Mouse (Mus musculus) kidney, postnatal 10 days (tissue): Measurements from ENCODE around the gene Snph.
A peak's percentile ranks its signal among the peaks of the same experiment; 100 is the strongest.

Source experiments
- DNase-seq: peaks from one replicate; pipeline ENCODE4 v3.0.0; 2021; ENCODE audit warnings: mixed read lengths

The Snph gene

DNA sequence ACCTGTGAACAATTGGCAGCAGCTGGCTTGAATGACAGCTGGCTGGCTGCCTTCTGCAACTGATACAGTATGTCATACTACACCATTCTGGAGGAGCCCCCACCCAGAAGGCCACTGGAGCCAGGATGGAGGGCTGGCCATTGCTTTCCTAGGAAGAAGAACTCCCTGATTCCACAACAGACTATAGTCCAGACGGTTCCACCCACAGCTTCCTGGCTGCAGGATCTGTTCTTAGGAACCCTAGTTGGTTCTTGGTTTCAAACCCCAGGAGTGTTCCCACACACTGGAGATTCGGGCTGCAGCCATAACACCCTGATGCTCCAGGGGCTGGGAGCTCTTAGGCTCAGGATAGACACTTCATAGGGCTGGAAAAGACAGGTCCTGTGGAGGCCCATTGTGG, 34.3 kb downstream of the Snph start:
- DNase-seq: no peak

DNA sequence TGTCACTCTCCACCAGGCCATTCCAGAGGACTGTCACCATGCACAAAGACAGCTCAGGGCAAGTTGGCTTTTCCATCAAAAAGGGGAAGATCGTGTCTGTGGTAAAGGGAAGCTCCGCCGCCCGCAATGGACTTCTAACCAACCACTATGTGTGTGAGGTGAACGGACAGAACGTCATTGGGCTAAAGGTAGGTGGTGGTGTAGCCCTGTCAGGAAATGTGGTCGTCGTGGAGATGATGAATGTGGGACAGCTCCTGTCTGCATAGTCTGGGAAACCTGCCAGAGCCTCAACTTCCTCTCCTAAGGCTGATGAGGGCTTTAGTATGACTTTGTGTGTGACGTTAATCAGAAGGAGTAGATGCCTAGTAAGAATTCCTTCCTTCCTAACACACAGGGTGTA, 45.1 kb downstream of the Snph start:
- DNase-seq: peak; percentile 61

DNA sequence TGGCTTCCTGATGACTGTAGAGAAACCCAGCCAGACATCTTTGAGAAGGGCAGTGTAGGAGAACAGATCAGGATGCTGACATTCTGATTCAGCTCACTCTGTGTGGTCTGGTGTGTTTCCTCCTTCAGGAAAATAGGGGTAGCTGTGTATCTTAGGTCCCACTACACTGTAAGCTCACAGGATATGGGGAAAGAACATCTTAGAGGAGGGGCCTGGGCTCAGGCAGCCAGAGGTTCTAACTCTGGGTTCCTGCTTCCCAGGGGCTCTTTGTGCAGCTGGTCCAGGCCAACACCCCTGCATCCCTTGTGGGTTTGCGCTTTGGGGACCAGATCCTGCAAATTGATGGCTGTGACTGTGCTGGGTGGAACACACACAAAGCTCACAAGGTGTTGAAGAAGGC, 45.6 kb downstream of the Snph start:
- DNase-seq: no peak

DNA sequence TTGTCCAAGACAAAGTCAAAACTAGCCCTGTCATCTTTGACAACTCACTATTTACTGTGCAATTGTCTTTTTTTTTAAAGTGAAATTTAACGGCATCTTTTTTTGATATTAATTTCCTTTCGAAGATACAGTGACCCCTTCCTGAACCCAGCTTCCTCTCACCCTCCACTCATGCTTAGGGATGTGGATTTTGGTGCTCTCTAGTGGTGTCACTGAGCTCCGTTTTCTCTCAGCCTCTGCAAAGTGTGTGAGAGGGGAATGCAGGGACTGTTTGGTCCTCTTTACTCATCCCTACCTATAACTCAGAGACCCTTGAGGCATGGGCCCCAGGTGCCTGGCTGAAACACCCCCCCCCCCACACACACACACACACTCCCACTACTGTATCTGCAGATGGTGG, 46.5 kb downstream of the Snph start:
- DNase-seq: peak; percentile 21

DNA sequence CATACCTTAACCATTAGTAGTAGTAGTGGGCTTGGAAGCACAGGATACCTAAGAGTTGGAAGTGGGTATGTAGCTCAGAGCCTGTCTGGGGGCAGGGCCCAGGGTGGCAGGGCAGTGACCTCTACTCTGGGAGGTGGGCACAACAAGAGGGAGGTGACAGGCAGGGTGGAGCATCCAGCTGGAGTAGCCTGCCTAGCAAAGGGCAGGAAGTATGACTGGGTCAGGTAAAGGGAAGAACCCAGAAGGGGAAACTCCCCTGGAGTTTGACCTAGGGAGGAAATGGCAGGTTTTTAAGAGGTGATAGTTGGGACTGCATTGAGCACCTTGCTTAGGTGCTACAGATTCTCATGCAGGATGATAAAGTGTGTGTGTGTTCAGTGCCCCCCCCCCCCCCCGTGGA, 51.4 kb downstream of the Snph start:
- no peak for DNase-seq

DNA sequence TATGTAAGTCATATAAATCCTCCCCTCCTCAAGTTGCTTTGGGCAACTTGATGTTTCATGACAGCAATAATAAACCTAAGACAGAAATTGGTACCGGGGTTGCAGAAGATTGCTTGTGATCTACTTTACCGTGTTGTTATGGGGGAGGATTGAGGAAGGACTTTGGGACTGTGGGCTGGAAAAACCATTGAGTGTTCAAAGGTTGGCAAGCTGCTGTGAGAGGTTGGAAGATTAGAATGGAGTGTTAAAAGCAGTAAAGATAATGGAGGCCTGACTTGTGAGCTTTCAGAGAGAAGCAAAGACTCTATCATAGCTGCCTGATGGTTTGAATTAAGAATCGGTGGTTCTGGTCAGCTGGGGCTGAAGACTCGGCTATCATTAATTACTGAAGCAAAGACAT, 53.2 kb downstream of the Snph start:
- no peak for DNase-seq

DNA sequence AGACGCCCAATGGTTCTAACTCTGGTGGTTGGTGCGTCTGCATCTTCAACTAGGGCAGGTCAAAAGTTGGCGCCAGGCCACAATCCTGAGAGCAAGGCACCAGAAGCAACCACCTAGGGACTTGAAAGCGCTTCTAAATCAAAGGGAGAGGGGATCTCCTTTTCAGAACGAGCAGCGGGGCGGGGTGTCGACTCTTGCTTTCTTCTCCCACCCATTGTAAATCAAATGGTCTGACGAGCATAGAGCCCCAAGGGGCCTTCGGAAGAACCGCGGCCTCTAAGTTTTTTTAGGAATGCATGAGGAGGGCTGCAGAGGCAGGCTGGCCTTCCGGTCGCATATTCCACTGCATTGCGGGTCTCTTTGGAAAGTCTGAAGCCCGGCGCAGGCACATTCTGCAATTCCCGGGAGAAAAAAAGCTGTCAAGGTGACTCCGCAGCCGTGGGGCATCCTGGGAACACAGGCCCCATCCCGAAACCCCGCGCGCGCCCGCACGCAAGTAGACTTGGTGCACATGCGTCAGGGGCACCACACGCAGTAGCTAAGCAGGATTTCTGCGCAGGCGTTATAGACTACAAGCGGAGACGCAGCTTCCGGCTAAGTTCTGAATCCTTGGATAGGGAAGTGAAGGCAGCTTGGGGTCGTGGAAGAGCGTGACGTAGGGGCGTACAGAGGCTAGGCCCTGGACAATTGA, 56.5 kb downstream of the Snph start:
- peak; percentile 90 for DNase-seq

DNA sequence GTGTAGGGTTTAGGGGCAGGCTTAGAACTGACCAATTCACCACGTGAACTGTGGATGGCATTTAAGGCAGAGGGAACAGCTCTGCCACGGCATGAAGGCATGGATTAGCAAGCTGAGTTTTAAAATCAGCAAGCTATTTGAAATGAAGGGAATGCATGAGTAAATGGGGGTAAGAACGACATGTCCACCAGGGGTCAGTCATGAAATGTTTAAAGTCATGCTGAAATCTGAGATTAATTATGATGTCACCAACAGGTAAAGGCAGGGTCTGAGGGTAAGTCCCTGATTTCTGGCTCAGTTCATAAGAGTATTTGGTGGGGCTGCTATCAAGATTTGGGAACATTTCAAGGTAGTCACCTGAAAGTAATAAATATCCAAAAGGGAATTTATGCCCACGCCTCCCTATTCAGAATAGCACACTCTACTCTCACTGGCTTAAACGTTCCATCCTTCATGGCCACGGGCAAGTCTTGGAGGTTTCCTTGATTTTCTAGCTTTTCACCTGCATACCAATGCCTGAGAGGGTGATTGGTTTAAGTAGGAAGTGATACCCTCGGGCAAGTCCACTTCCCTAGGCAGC, 57.2 kb downstream of the Snph start:
- peak; percentile 58 for DNase-seq

DNA sequence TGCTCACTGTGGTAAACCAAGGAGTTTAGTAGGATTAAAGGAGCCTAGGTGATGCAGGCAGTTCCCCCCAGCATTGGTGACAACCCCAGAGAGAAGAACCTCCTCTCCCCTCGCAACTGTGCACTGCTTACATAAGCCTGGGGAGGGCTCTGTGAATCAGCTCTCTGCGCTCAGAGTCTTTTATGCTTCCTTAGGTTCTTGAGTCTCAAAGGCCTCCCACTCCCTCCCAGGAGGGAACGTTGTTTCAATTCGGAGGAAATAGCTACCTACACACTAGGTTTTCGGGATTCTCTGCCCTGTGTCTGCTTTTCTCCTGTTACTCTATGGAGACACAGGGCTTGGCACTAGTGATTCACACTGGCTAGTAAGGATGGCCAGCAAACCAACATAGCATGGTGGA, 57.8 kb downstream of the Snph start:
- DNase-seq: no peak

DNA sequence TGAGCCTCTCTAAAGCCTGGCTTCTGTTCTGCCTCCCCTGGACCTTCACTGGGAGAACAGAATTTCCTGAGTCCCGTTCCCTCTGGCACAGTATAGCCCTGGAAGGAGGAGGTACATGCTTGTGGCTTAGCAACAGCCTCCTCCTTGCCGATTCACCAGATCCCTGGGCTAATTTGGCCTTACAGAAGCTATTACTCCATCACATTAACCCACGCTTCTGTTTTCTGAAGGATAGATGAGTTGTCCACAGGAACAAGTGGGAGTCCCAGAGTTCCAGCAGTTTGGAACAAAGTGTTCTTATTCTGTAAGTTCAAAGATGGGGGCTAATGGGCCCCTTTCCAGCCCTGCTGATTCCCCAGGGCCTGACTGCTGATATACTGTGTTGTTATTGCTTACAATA, 58.7 kb downstream of the Snph start:
- no peak for DNase-seq

DNA sequence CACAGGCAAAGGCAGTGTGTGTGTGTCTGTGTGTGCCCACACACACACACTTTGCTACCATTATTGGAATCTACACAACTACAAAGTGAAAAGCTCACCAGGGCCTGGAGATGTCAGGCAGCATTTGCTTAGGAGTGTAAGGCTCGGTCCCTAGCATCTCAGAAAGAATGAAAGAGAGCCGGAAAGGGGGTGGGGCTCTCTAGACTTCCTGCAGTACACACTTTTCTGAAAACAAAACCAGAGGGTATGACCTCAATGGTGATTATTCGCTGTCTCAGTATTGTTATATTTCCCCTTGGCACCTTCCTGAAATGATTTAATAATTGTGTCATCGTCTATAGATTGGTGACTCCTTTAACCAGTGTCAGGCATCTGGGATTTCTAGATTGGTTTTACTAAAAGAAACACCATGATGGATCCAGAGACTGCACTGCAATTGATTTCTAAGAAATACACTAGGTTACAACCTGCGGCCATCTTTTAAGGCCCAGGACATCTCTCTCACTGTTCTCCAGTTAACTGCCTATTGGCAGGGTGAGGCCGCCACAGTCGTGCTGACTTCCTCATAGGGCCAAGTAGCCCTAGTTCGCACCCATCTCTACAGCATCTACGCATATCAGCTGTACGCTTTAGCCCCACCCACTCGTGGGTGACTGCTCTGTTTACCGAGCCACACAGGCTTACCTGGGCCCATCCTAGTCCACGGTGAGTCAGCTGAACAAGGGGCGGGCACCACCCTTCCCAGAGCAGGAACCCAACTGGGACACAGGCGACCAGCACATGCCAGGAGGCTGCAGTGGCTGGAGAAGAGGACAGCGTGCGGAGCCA, 60.3 kb downstream of the Snph start, which contains the start of gene Sdcbp2:
Gene Sdcbp2 (plus strand): TSS at position 750 of the 828 bp plus-strand sequence.
- DNase-seq: peak; percentile 24

DNA sequence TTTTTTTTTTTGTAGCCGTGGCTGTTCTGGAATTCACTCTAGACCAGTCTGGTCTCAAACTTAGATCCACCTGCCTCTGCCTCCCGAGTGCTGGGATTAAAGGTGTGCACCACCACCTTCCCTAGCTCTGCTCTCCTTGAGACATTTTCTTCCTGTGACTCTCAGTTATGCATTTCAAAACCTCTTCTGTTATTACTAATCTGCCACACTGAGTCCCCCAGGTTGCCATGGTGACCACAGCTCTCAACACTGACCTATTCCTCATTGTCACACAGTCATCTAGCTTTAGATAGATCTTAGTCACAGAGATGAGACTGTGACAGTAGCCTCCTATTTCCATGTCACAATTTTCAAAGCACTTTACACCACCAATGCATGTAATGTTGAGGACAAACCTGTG, 62.9 kb downstream of the Snph start:
- no peak for DNase-seq

DNA sequence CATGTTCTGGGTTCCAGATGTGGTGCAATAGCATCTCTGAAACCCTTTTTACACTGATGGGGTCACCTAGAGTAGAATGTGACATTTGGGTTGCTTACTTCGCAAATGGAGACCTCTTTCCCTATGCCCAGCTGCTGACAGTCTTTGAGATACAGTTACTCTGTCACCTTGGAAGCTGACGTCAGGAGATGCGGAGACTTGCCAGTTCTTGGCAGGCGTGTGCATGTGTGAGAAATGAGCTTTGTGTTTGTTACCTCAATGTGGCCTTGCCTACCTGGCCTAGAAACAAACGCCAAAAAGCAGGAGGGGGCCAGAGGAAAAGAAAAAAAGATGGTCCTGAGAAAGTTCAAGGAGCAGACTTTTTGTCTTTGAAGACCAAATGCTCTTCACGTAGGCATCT, 65.5 kb downstream of the Snph start:
- no peak for DNase-seq

DNA sequence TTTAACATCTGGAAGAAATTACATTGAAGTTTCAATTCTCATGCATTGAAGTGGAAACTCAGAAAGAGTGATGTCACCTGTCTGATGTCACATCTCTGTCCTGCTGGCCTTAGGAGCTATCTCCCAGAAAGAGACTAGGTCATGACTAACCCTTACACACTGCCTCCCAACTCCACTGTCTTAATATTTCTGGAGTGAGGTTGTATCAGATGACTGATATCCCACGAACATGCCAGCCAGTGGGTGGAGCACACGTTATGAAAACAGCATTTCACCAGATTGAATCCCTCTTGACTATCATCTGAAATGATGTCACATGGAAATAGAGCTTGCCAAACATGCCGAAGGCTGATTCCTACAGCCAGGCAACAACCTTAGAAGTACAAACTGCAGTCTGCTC, 67.4 kb downstream of the Snph start:
- DNase-seq: no peak

DNA sequence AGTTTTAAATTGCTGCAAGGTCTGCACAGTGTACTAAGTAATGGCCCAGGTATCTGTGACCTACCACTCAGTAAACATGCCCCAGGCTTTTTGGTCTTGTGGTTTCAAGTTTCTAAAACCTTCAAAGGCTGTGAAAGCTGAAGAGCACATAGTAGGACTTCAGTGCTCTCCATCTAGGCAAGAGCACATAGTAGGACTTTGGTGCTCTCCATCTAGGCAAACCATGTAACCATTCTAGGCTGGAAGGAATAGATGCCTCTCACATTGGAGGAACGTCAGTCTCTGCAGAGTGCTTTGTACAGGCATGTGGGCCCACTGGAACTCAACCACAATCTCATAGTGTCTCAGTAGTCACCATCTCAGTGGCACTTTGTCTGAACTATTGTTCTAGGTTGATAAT, 68.4 kb downstream of the Snph start:
- no peak for DNase-seq

DNA sequence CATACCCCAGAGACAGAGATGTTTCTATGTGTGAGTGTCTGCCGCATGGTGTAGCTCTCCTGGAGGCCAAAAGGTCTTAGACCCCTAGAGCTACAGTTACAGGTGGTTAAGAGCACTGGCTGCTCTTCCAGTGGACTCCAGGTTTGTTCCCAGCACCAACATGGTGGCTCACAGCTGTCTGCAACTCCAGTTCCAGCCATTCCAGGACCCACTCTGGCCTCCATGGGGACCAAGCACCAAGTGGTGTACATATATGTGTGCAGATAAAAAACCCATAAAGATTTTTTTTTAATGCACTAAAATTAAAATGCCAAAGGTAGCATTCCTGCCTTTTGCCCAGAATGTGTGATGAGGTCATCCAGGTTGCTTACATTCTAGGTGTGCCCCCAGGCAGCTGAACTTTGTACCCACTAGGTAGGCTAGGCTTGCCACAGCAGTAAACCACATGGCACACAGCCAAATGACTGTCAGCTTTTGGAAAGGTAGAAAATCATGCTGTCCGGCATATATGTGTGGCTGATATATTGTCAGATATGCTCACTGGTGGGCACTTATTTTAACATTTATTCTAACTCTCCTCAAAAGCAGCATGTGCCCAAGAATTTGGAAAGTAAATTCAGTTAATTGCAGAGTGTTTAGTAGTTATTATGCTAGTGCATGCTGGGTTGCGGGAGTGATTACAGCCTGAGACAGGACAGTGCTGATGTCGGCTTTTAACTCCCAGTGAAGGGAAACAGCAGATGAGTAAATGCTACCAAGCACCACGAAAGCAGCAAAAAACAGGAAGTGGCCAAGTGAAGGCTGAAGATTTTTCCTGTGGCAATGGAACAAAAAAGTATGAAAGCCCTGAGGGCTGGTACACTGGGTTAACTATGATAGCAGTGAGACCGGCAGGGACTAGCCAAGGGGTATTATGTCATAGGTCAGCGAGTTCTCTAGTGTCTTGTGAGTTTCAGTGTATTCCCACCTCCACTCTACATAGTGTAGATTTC, 69.2 kb downstream of the Snph start:
- peak; percentile 68 for DNase-seq

DNA sequence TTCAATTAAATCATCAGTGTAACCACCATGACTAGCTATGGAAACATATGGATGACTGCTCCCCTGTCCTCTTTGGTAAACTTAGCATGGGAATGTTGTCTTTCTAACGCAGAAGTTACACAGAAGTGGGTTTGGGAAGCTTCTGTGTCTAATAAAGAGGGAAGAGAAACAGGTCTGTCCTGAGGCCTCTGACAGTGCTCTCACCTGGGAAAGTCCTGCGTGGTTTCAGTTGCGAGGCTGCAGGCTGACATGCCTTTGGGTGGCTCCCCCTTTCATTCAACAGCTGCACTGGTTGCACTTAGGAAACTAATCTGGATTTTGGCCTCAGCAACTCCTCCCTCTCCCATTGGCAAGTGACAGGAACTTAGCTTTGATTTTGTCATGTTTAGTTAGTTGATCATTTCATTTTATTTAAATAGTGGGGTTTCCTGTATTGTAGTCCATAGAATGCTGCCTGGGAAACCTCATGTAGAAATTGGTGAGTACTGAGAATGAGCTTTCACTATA, 82.7 kb downstream of the Snph start:
- DNase-seq: no peak

DNA sequence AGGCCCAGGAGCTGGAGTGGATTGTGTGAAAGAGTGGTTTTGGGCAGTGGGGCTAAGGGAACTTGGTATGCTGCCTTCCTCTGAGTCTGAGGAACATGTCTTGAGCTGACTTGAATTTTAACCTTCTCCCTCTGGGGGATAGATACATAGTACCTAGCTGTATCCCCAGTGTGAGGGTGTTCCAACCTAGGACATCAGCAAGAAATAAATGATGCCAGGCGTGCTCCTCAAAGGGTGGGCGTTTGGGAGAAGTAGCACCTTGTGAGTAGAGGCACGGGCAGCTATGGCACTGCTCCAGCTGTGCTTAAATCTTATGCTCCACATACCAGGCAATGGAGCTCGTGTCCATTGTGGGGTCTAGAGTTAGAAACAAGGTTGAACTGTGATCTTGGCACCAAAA, 85.8 kb downstream of the Snph start:
- no peak for DNase-seq

DNA sequence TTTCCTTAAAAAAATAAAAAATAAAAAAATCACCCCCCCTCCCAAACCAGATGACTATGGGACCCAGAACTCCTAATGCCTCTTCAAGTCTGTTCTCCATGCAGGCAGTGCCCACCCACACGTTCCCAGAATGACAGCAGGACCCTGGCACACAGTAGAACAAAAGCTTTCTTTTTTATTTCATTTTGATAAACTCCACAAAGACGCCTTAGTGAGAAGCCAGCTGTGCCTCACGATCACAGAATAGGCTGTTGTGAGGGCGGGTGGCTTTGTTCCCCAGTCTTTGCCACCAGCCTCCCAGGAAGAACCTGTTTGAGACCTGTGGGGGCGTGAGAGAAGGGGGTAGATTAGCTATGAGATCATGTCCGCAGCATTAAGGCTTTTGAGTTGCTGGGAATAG, 87.7 kb downstream of the Snph start:
- DNase-seq: no peak

DNA sequence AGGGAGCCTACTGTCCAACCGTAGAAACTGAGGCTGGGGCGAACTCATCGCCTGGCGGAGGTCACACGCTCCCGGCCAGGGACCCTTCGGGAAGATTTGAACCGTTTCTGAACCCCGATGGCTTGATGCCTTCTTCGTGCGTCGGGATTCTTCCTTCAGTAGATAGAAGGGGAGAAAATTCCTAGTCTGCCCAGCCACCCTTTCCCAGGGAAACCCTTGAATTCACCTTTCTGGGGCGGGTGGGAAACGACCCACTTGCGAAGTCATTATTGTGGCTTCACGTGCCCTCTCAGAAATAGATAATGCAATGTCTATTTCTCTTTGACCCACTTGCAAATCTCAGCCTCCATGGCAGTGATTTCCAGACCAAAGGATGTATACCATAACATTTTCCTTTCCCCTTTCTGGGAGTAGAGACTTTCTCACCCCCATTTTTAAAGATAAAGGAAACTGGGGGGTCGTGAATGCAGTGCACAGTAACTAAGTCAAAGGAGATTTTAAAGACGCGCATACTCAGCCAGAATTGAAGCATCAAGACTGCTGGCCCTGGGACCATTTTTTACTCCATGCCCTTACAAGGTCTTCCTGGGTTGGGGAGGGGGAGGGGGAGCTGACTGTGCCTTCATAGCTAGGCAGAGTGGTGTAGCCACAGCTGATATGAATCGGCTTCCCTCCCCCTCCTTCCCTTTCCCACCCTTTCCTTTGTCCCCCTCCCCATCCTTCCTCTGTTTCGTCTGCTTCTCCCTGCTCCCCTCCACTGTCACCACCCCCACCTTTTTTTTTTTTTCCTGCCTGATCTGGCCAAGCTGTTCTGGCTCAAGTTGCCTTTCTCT, 89.1 kb downstream of the Snph start:
- DNase-seq: peak; percentile 88

DNA sequence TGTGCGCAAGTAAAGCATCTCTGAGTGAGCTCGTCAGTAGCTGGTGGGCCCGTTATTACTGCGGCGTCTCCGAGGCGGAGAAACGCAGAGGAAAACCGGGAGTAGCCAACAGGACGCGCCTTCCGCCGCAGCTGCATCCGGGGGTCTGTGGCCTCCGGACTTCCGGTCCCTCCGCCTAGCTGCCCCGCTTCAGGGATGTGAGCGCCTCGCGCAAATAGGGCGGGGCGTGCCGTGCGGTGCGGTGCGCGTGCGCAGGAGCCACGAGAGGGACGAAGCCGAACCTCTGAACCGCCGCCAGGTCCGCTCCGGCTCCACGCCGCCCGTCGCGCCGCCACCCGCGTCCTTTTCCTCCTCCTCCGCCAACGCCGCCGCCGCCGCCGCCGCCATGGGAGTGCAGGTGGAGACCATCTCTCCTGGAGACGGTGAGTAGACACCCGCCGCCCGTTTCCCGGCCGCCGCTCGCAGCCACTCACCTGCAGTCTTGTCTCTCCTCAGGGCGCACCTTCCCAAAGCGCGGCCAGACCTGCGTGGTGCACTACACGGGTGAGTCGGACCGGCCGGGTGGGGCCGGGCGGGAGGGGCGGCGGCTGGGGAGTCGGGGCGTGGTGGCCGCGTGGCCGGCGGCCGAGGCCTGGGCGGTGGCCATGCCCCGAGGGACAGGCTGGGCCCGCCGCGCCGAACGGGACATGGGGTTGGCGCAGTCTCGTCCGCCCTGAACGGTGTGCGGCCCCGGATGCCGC, 89.9 kb downstream of the Snph start, which contains the start of gene Fkbp1a:
Gene Fkbp1a (plus strand): TSS at position 161 of the 740 bp plus-strand sequence.
- peak; percentile 99 for DNase-seq
